Mouse (Mus musculus) left cerebral cortex, adult 11 months (tissue): ENCODE measurements around the gene Zfp809.

Experiments
- DNase-seq: peaks from one replicate; pipeline ENCODE4 v3.0.0; 2022; ENCODE audit warnings: low spot score

Gene Zfp809

DNA sequence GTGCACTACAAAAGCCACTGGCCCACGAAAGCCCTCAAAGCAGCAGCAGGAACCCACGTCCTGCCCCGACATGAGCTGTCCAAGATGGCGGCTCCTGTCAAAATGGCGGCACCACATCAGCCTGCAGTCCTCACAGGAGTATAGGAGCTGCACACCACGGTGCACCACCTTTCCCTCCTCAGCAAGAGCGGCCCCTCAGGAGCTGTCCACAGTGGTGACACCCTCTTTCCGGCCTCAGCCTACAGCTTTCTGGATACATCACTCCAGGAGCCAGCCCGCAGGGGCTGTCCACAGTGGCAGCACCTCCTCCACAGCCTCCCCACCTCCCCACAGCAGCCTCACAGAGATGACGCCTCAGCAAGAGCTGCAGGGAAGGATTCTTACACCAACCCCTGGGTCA lies 37.1 kb downstream of the Zfp809 start:
- DNase-seq, result no peak

DNA sequence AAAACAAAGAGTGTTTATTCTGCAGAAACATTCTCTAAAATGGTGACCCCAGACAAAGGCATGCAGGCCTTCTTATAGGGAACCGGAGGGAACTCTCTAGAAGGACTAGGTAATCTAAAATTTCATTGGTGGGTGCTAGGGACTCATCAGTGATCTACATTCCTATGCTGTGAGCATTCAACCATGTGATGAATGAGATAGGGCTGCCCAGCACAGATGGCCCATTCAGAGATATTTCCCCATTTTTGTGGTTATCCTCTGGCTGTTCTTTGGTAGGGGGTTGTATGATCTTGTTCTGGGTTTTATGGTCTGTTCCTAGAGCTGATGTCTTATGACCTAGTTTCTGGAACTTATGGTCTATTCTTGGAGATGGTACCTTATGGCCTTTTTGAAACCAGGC lies 43.4 kb downstream of the Zfp809 start:
- DNase-seq, result no peak

GRCm38 (mm10) chr9:22278733-22279132 lies 53.2 kb downstream of the Zfp809 start:
- DNase-seq, result no peak
